Mouse (Mus musculus) CH12.LX (cell line): ENCODE results near the gene Zbtb4. TPM values are rescaled to one million over a fixed set of nuclear protein-coding genes. Genes with fewer than 3 reads are reported as not detected.

Source experiments
- DNase-seq: peaks from one replicate; pipeline ENCODE4 v3.0.0-alpha.2; 2013; ENCODE audit errors: extremely low read depth
- H3K27ac ChIP-seq: 2 replicates; pipeline ENCODE4 v1.5.1; 2012; ENCODE audit warnings: low read depth, mild to moderate bottlenecking, control low read depth, moderate library complexity; ENCODE audit not compliant: insufficient read depth
- H3K27me3 ChIP-seq: replicated peaks from 2 replicates; pipeline ENCODE3; 2012; ENCODE audit warnings: inconsistent platforms
- H3K36me3 ChIP-seq, 2 experiments: replicated peaks in 1 of 2; 2 replicates each; pipeline versions ENCODE3 to v1.6.1; 2012; ENCODE audit warnings: inconsistent platforms in 1 of 2, low read length in 1 of 2, mild to moderate bottlenecking in 1 of 2, mixed read lengths in 1 of 2, moderate library complexity in 1 of 2; ENCODE audit not compliant: control insufficient read depth in 1 of 2, insufficient read depth in 1 of 2
- H3K4me1 ChIP-seq, 2 experiments: 2 replicates each; pipeline ENCODE4 v1.6.1; 2012; ENCODE audit warnings: inconsistent platforms in 1 of 2, moderate library complexity in 1 of 2; ENCODE audit not compliant: insufficient read depth in 2 of 2, control insufficient read depth in 1 of 2
- H3K4me2 ChIP-seq: 2 replicates; pipeline ENCODE4 v1.6.1; 2012; ENCODE audit warnings: low read depth, mild to moderate bottlenecking, control low read depth; ENCODE audit not compliant: poor library complexity, insufficient read depth, severe bottlenecking
- H3K4me3 ChIP-seq, 3 experiments: fragments of 150-350 bp in 1 of 3; sonication (generic) in 1 of 3; replicated peaks in 1 of 3; 2 replicates each; pipeline versions ENCODE3 to v1.5.1; 2011 to 2012; ENCODE audit warnings: low read depth in 2 of 3, low read length in 2 of 3, mild to moderate bottlenecking in 2 of 3, moderate library complexity in 2 of 3, control low read depth in 1 of 3, improper control_type of control experiment in 1 of 3, inconsistent platforms in 1 of 3, mixed read lengths in 1 of 3; ENCODE audit not compliant: poor library complexity in 1 of 3
- H3K79me2 ChIP-seq: replicated peaks from 2 replicates; pipeline ENCODE4 v1.6.1; 2012; ENCODE audit warnings: mild to moderate bottlenecking, moderate library complexity; ENCODE audit not compliant: control insufficient read depth, poor library complexity, insufficient read depth, severe bottlenecking; ENCODE audit errors: extremely low read depth
- H3K9ac ChIP-seq: 2 replicates; pipeline ENCODE4 v1.6.1; 2012; ENCODE audit warnings: low read depth, mild to moderate bottlenecking, control low read depth, moderate library complexity; ENCODE audit not compliant: insufficient read depth
- H3K9me3 ChIP-seq: replicated peaks from 2 replicates; pipeline ENCODE3; 2012; ENCODE audit warnings: low read length, inconsistent platforms, mixed read lengths
- BHLHE40 ChIP-seq: IDR thresholded peaks from 2 replicates; pipeline ENCODE4 v1.6.1; 2011; ENCODE audit warnings: mild to moderate bottlenecking, low read depth, low read length, improper control_type of control experiment
- CHD1 ChIP-seq: IDR thresholded peaks from 2 replicates; pipeline ENCODE4 v1.6.1; 2012; ENCODE audit warnings: low read depth, low read length, improper control_type of control experiment, inconsistent platforms
- CHD2 ChIP-seq: IDR thresholded peaks from 2 replicates; pipeline ENCODE4 v1.6.1; 2011; ENCODE audit warnings: low read length, improper control_type of control experiment
- CTCF ChIP-seq, 2 experiments: IDR thresholded peaks in 1 of 2; conservative IDR thresholded peaks in 1 of 2; 2 replicates each; pipeline ENCODE4 v1.5.1; 2011 to 2012; ENCODE audit warnings: low read depth in 2 of 2, low read length in 2 of 2, improper control_type of control experiment in 1 of 2, inconsistent platforms in 1 of 2, mild to moderate bottlenecking in 1 of 2, moderate library complexity in 1 of 2
- E2F4 ChIP-seq: IDR thresholded peaks from 2 replicates; pipeline ENCODE4 v1.6.1; 2011; ENCODE audit warnings: low read depth, low read length, improper control_type of control experiment; ENCODE audit not compliant: insufficient replicate concordance
- ELF1 ChIP-seq: IDR thresholded peaks from 2 replicates; pipeline ENCODE4 v1.6.1; 2014; ENCODE audit warnings: low read depth, mild to moderate bottlenecking, inconsistent platforms, low read length, improper control_type of control experiment
- EP300 ChIP-seq: IDR thresholded peaks from 2 replicates; pipeline ENCODE4 v1.6.1; 2011; ENCODE audit warnings: low read length, improper control_type of control experiment
- ETS1 ChIP-seq: conservative IDR thresholded peaks from 2 replicates; pipeline ENCODE4 v1.6.1; 2012; ENCODE audit warnings: low read depth, mild to moderate bottlenecking, inconsistent platforms, low read length, improper control_type of control experiment, moderate library complexity
- GABPA ChIP-seq: IDR thresholded peaks from 2 replicates; pipeline ENCODE4 v1.6.1; 2012; ENCODE audit warnings: low read depth, low read length, improper control_type of control experiment, inconsistent platforms; ENCODE audit not compliant: insufficient replicate concordance
- HCFC1 ChIP-seq: IDR thresholded peaks from 2 replicates; pipeline ENCODE4 v1.6.1; 2012; ENCODE audit warnings: low read depth, mild to moderate bottlenecking, inconsistent platforms, low read length, improper control_type of control experiment
- IRF4 ChIP-seq: IDR thresholded peaks from 2 replicates; pipeline ENCODE4 v1.6.1; 2014; ENCODE audit warnings: low read depth, mild to moderate bottlenecking, inconsistent platforms, low read length, improper control_type of control experiment
- JUN ChIP-seq: IDR thresholded peaks from 2 replicates; pipeline ENCODE4 v1.6.1; 2011; ENCODE audit warnings: low read depth, mild to moderate bottlenecking, low read length, improper control_type of control experiment, moderate library complexity; ENCODE audit not compliant: insufficient read depth
- JUND ChIP-seq: conservative IDR thresholded peaks from 2 replicates; pipeline ENCODE4 v1.6.1; 2011; ENCODE audit warnings: low read depth, low read length, improper control_type of control experiment
- KAT2A ChIP-seq: IDR thresholded peaks from 2 replicates; pipeline ENCODE4 v1.6.1; 2012; ENCODE audit warnings: low read length, improper control_type of control experiment, inconsistent platforms; ENCODE audit not compliant: insufficient replicate concordance
- MAFK ChIP-seq: IDR thresholded peaks from 2 replicates; pipeline ENCODE4 v1.6.1; 2011; ENCODE audit warnings: low read length, improper control_type of control experiment; ENCODE audit not compliant: insufficient replicate concordance
- MAX ChIP-seq: IDR thresholded peaks from 2 replicates; pipeline ENCODE4 v1.6.1; 2011; ENCODE audit warnings: low read length, improper control_type of control experiment
- MAZ ChIP-seq: IDR thresholded peaks from 2 replicates; pipeline ENCODE4 v1.6.1; 2012; ENCODE audit warnings: low read depth, mild to moderate bottlenecking, inconsistent platforms, low read length, improper control_type of control experiment, moderate library complexity
- MEF2A ChIP-seq: IDR thresholded peaks from 2 replicates; pipeline ENCODE4 v1.6.1; 2014; ENCODE audit warnings: low read depth, mild to moderate bottlenecking, inconsistent platforms, low read length, improper control_type of control experiment, borderline replicate concordance
- MXI1 ChIP-seq: IDR thresholded peaks from 2 replicates; pipeline ENCODE4 v1.6.1; 2011; ENCODE audit warnings: mild to moderate bottlenecking, low read depth, low read length, improper control_type of control experiment
- MYC ChIP-seq: IDR thresholded peaks from 2 replicates; pipeline ENCODE4 v1.6.1; 2011; ENCODE audit warnings: low read depth, mild to moderate bottlenecking, improper control_type of control experiment, low read length
- NELFE ChIP-seq: IDR thresholded peaks from 2 replicates; pipeline ENCODE4 v1.6.1; 2011; ENCODE audit warnings: low read depth, low read length, improper control_type of control experiment
- NRF1 ChIP-seq: IDR thresholded peaks from 2 replicates; pipeline ENCODE4 v1.6.1; 2014; ENCODE audit warnings: low read depth, mild to moderate bottlenecking, inconsistent platforms, low read length, improper control_type of control experiment, moderate library complexity
- PAX5 ChIP-seq: IDR thresholded peaks from 2 replicates; pipeline ENCODE4 v1.6.1; 2012; ENCODE audit warnings: low read length, inconsistent platforms, mixed read lengths
- POLR2A ChIP-seq: IDR thresholded peaks from 2 replicates; pipeline ENCODE4 v1.6.1; 2011; ENCODE audit warnings: low read depth, mild to moderate bottlenecking, improper control_type of control experiment, low read length
- POLR2AphosphoS2 ChIP-seq: IDR thresholded peaks from 2 replicates; pipeline ENCODE4 v1.6.1; 2011; ENCODE audit warnings: low read depth, low read length, improper control_type of control experiment
- RAD21 ChIP-seq: IDR thresholded peaks from 2 replicates; pipeline ENCODE4 v1.6.1; 2011; ENCODE audit warnings: low read depth, mild to moderate bottlenecking, low read length, improper control_type of control experiment, moderate library complexity
- RCOR1 ChIP-seq: conservative IDR thresholded peaks from 2 replicates; pipeline ENCODE4 v1.6.1; 2012; ENCODE audit warnings: low read depth, mild to moderate bottlenecking, inconsistent platforms, low read length, improper control_type of control experiment
- SIN3A ChIP-seq: IDR thresholded peaks from 2 replicates; pipeline ENCODE4 v1.6.1; 2012; ENCODE audit warnings: low read length, improper control_type of control experiment, inconsistent platforms
- SMC3 ChIP-seq: IDR thresholded peaks from 2 replicates; pipeline ENCODE4 v1.6.1; 2011; ENCODE audit warnings: low read depth, low read length, improper control_type of control experiment
- TBP ChIP-seq: conservative IDR thresholded peaks from 2 replicates; pipeline ENCODE4 v1.6.1; 2011; ENCODE audit warnings: low read depth, low read length, improper control_type of control experiment
- TCF12 ChIP-seq: IDR thresholded peaks from 2 replicates; pipeline ENCODE4 v1.6.1; 2014; ENCODE audit warnings: low read depth, mild to moderate bottlenecking, inconsistent platforms, low read length, improper control_type of control experiment
- UBTF ChIP-seq: IDR thresholded peaks from 2 replicates; pipeline ENCODE4 v1.6.1; 2012; ENCODE audit warnings: low read depth, mild to moderate bottlenecking, inconsistent platforms, low read length, improper control_type of control experiment, moderate library complexity
- USF1 ChIP-seq: IDR thresholded peaks from 2 replicates; pipeline ENCODE4 v1.6.1; 2014; ENCODE audit warnings: low read depth, mild to moderate bottlenecking, inconsistent platforms, low read length, improper control_type of control experiment
- USF2 ChIP-seq: conservative IDR thresholded peaks from 2 replicates; pipeline ENCODE4 v1.6.1; 2011; ENCODE audit warnings: low read depth, low read length, improper control_type of control experiment
- ZC3H11A ChIP-seq: IDR thresholded peaks from 2 replicates; pipeline ENCODE4 v1.6.1; 2012; ENCODE audit warnings: low read depth, mild to moderate bottlenecking, inconsistent platforms, low read length, improper control_type of control experiment
- ZKSCAN1 ChIP-seq: IDR thresholded peaks from 2 replicates; pipeline ENCODE4 v1.6.1; 2012; ENCODE audit warnings: low read depth, inconsistent platforms, low read length, improper control_type of control experiment, borderline replicate concordance
- ZMIZ1 ChIP-seq: IDR thresholded peaks from 2 replicates; pipeline ENCODE4 v1.6.1; 2012; ENCODE audit warnings: low read depth, mild to moderate bottlenecking, inconsistent platforms, low read length, improper control_type of control experiment
- ZNF384 ChIP-seq: IDR thresholded peaks from 2 replicates; pipeline ENCODE4 v1.6.1; 2012; ENCODE audit warnings: low read depth, low read length, improper control_type of control experiment, inconsistent platforms
- dilution Hi-C: fragments of 300-500 bp; cut with MboI; formaldehyde crosslinking; loops from 2 replicates; pipeline ENCODE4 v1.14.3; 2020; ENCODE audit warnings: low sequenced_read_pairs; ENCODE audit not compliant: extremely low pct_unique_long_range_greater_than_20kb, extremely low pct_ligation_motif_present
- in situ Hi-C: fragments of 300-500 bp; cut with MboI; formaldehyde crosslinking; loops from 3 replicates; pipeline ENCODE4 v1.14.3; 2019; ENCODE audit warnings: low sequenced_read_pairs, low pct_ligation_motif_present, low pct_unique_long_range_greater_than_20kb, mixed read lengths
- polyA plus RNA-seq: library from polyadenylated mRNA; unstranded; fragments of >175 nt; gene quantifications from 2 replicates; pipeline ENCODE4 v1.2.1, GENCODE M21; 2012; ENCODE audit warnings: low read depth; ENCODE audit not compliant: insufficient read length
- total RNA-seq, 2 experiments: library from RNA; depleted of rRNA; stranded (reverse); fragments of 300-350 nt in 1 of 2; fragments of >200 nt in 1 of 2; gene quantifications; 2 replicates each; pipeline ENCODE4 v1.2.3; 2012 to 2014

The Zbtb4 gene
- total and polyA plus RNA-seq, 3 experiments = 0.75 to 3.4 (median 2.3) TPM

DNA sequence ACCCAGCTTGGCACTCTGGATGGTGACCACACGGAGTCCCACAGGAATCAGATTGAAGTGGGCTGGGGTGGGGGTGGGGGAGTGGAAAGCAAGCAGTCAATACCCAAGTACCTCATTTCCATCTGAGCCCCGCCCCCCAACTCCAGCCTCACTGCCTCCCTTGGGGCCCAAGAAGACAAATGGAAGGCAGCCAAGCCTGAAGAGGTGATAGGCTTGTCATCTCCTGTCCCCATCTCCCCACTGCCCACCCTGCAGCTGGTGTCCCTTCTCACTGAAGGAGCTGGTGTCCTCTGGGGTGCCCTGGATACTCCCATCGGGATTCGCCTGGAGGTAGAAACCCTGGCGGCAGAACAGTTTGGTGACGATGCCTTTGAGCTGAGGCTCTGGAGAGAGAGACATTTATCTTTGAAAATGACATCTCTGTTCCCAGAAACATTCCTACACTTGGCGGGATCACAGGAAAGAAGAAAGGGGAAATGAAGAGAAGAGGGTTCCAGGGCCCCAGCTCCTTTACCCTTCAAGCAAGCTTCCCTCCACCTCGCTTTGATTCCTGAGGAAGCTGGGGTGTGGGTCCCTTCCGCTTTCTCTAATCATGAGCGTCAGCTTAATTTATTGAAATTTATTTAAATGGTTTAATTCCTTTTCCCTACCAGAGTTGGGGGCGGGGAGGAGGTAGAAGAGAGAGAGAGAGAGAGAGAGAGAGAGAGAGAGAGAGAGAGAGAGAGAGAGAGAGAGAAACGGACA lies 33.9 kb downstream of the Zbtb4 start:
- in situ Hi-C loops = loop anchor here (5.0 kb wide), 1 partner anchor 78 kb away; the partner anchor contains the start of gene Tmem95
- Histone ChIP-seq H3K4me2 (peak overlapping the region; percentile 14; the same call in 1 of the 2 replicates), H3K79me2 (no peaks in the 10 kb centered on the region), H3K4me1 (peaks cover 12 to 68% of the 10 kb centered on the region in 2 experiments), H3K9ac (peak overlapping the region; percentile 11; the same call in 1 of the 2 replicates), H3K4me3 (peak overlapping the region; percentile 4 to 64 (median 49)), H3K27me3 (peaks cover 36% of the 10 kb centered on the region), H3K27ac (peak overlapping the region; percentile 52), H3K36me3 (no peaks in the 10 kb centered on the region), H3K9me3 (peaks cover 19% of the 10 kb centered on the region)
- DNase-seq = peak; percentile 96
- TF ChIP-seq USF1 (no peak), NELFE (peak; percentile 15; the same call in 1 of the 2 replicates), HCFC1 (no peak), BHLHE40 (peak; percentile 29; the same call in 1 of the 2 replicates), EP300 (no peak; the same call in none of the 2 replicates), MAFK (no peak), CHD2 (peak; percentile 68), JUN (no peak), SMC3 (no peak), ZMIZ1 (no peak), POLR2A (no peak; the same call in none of the 2 replicates), CTCF (conservative IDR thresholded peaks at IDR 0.05 in 1 of 2, IDR thresholded peaks at IDR 0.05 in 1 of 2; ENCODE audit: low read depth in 2 of 2, low read length in 2 of 2) (no peak), USF2 (no peak), CHD1 (no peak), ELF1 (no peak), ZKSCAN1 (no peak), JUND (no peak), NRF1 (no peak), RAD21 (no peak), RCOR1 (no peak), TBP (peak; percentile 84), GABPA (no peak), UBTF (no peak), MXI1 (peak; percentile 51), MYC (peak; percentile 46; the same call in 1 of the 2 replicates), ZC3H11A (no peak), TCF12 (peak; percentile 47; the same call in 1 of the 2 replicates), SIN3A (peak; percentile 12; the same call in 1 of the 2 replicates), IRF4 (no peak), KAT2A (0 out of 2 replicates have a peak, but pooled peaks have one; percentile 40), MAZ (peak; percentile 61; the same call in 1 of the 2 replicates), POLR2AphosphoS2 (no peak), PAX5 (no peak), MAX (0 out of 2 replicates have a peak, but pooled peaks have one; percentile 4), E2F4 (no peak), ETS1 (peak; percentile 51), MEF2A (peak; percentile 19; the same call in 1 of the 2 replicates), ZNF384 (no peak)
- dilution Hi-C loops = no loop called here
